Mouse (Mus musculus): ENCODE results near the gene Tamm41.

Tamm41 gene

GRCm38 (mm10) chr6:115037103-115038094, at the start of gene Tamm41:
Gene Tamm41, minus strand, starts transcription at chr6:115037876.
- in situ Hi-C loops (cut with MboI, MseI): no loop called here

- in situ Hi-C loops (cut with MboI, MseI): no loop called here
These were observed 47.7 kb upstream of the Tamm41 start for GRCm38 (mm10) chr6:115085274-115085841.

- in situ Hi-C loops (cut with MboI, MseI): loop anchor here (10.0 kb wide), 1 partner anchor 1938 kb away; no protein-coding TSS in a partner anchor
These were observed 39.3 kb upstream of the Tamm41 start for GRCm38 (mm10) chr6:115076781-115077575.

GRCm38 (mm10) chr6:115072024-115072423, 34.3 kb upstream of the Tamm41 start:
- in situ Hi-C loops (cut with MboI, MseI): loop anchor here (10.0 kb wide), 1 partner anchor 1943 kb away; no protein-coding TSS in a partner anchor

- in situ Hi-C loops (cut with MboI, MseI): no loop called here
These were observed 27.9 kb upstream of the Tamm41 start for GRCm38 (mm10) chr6:115065411-115066241.

- in situ Hi-C loops (cut with MboI, MseI): no loop called here
These were observed 25.1 kb upstream of the Tamm41 start for GRCm38 (mm10) chr6:115062605-115063350.

GRCm38 (mm10) chr6:115059227-115059626, 21.6 kb upstream of the Tamm41 start:
- in situ Hi-C loops (cut with MboI, MseI): no loop called here

GRCm38 (mm10) chr6:115056699-115057098, 19.0 kb upstream of the Tamm41 start:
- in situ Hi-C loops (cut with MboI, MseI): no loop called here

GRCm38 (mm10) chr6:115055440-115055839, 17.8 kb upstream of the Tamm41 start:
- in situ Hi-C loops (cut with MboI, MseI): no loop called here

- in situ Hi-C loops (cut with MboI, MseI): no loop called here
These were observed 14.0 kb upstream of the Tamm41 start for GRCm38 (mm10) chr6:115051586-115052197.

GRCm38 (mm10) chr6:115049015-115049414, 11.3 kb upstream of the Tamm41 start:
- in situ Hi-C loops (cut with MboI, MseI): no loop called here

- in situ Hi-C loops (cut with MboI, MseI): no loop called here
These were observed 10.1 kb upstream of the Tamm41 start for GRCm38 (mm10) chr6:115047816-115048215.

- in situ Hi-C loops (cut with MboI, MseI): no loop called here
These were observed 8.4 kb upstream of the Tamm41 start for GRCm38 (mm10) chr6:115046064-115046463.

- in situ Hi-C loops (cut with MboI, MseI): no loop called here
These were observed 7.0 kb upstream of the Tamm41 start for GRCm38 (mm10) chr6:115044709-115045108.

GRCm38 (mm10) chr6:115043657-115044500, 6.2 kb upstream of the Tamm41 start:
- in situ Hi-C loops (cut with MboI, MseI): no loop called here

- in situ Hi-C loops (cut with MboI, MseI): no loop called here
These were observed 4.9 kb upstream of the Tamm41 start for GRCm38 (mm10) chr6:115042609-115043008.

- in situ Hi-C loops (cut with MboI, MseI): no loop called here
These were observed 4.2 kb downstream of the Tamm41 start for GRCm38 (mm10) chr6:115033441-115033840.

- in situ Hi-C loops (cut with MboI, MseI): no loop called here
These were observed 7.6 kb downstream of the Tamm41 start for GRCm38 (mm10) chr6:115030098-115030497.

GRCm38 (mm10) chr6:115029248-115029647, 8.4 kb downstream of the Tamm41 start:
- in situ Hi-C loops (cut with MboI, MseI): no loop called here

Data from regulatory T cell (primary cell).